ENCODE assay signal across 9 mouse cellular contexts in the genomic region with DNA sequence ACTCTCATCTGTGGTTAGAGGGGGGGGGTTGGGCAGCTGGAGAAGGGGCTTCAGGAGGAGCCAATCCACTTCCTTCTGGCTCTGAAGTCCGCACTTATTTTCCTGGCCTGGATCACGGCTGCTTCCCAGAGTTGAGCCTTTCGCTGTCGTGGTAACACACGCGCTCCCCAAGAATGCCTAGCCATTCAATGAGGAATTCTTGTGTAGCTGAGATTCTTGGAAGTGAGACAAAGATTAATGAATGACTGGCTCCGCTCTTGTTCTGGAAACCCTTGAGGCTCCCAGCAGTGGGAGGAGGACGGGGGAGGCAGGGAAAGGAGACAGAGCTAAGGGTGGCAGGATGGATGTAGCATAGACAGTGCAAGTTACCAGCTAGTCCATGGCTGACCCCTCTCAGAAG. TPM values are rescaled to one million over a fixed set of nuclear protein-coding genes. Genes with fewer than 3 reads are reported as not detected.
DNase-seq lines count a peak whose midpoint lies in the region; ATAC-seq and TF ChIP-seq lines count a peak whose summit lies in the region.
"Had no signal": no experiment of that assay in that cellular context is flagged by ENCODE, and none has a peak within 500 bp of the region (broad histone marks: within the 10 kb centered on the region; RNA-seq: fewer than 3 reads in every experiment).

No protein-coding gene starts in this region.

- no peaks in the 10 kb centered on the region for H3K36me3 ChIP-seq in heart, embryonic 12.5 days
- no peaks in the 10 kb centered on the region for H3K36me3 ChIP-seq in neural tube, embryonic 11.5 days (ENCODE audit: control insufficient read depth, insufficient read depth, low read length)
- H3K36me3 ChIP-seq in thymus, adult 2 months (ENCODE audit: control insufficient read depth, insufficient read depth, low read length) = no peaks in the 10 kb centered on the region

- TF ChIP-seq POLR2A in embryonic fibroblast, embryonic 13.5 days (IDR thresholded peaks at IDR 0.05; ENCODE audit: low read depth, low read length) = no peak
- no peak for TF ChIP-seq POLR2A in thymus, adult 2 months (IDR thresholded peaks at IDR 0.05; ENCODE audit: control insufficient read depth, extremely low read depth, insufficient read depth, low read length, poor library complexity)

- H3K27ac ChIP-seq in heart, embryonic 12.5 days (ENCODE audit: poor library complexity, severe bottlenecking) = no peak overlapping the region
- H3K27ac ChIP-seq in embryonic fibroblast, embryonic 13.5 days (ENCODE audit: insufficient read depth, low read length) = peak overlapping the region; percentile 38
- H3K27ac ChIP-seq in neural tube, embryonic 11.5 days (ENCODE audit: low read depth, low read length) = peak overlapping the region; percentile 23; the same call in 1 of the 2 replicates
- H3K27ac ChIP-seq in thymus, adult 2 months (ENCODE audit: control insufficient read depth, insufficient read depth, low read length) = no peak overlapping the region

- no peak overlapping the region for H3K4me2 ChIP-seq in heart, embryonic 12.5 days
- H3K4me2 ChIP-seq in neural tube, embryonic 11.5 days (ENCODE audit: low read depth) = no peak overlapping the region

- no peak overlapping the region for H3K9ac ChIP-seq in heart, embryonic 12.5 days
- H3K9ac ChIP-seq in neural tube, embryonic 11.5 days (ENCODE audit: low read length) = no peak overlapping the region

- intact Hi-C loops in left cerebral cortex, postnatal 25 days (cut with DNase I) = no loop called here

- no peak for TF ChIP-seq CTCF in embryonic fibroblast, embryonic 13.5 days (IDR thresholded peaks at IDR 0.05; ENCODE audit: borderline replicate concordance, insufficient read depth, low read length)
- TF ChIP-seq CTCF in thymus, adult 2 months (IDR thresholded peaks at IDR 0.05; ENCODE audit: borderline replicate concordance, control insufficient read depth, extremely low read depth, insufficient read depth, low read length, poor library complexity) = no peak

- no peaks in the 10 kb centered on the region for H3K27me3 ChIP-seq in heart, embryonic 12.5 days (replicated peaks)
- H3K27me3 ChIP-seq in neural tube, embryonic 11.5 days (ENCODE audit: control insufficient read depth, insufficient read depth, low read length) = no peaks in the 10 kb centered on the region
- H3K27me3 ChIP-seq in thymus, adult 2 months (ENCODE audit: control insufficient read depth, insufficient read depth, low read length) = no peaks in the 10 kb centered on the region

- H3K4me1 ChIP-seq in heart, embryonic 12.5 days (replicated peaks) = peaks cover 32% of the 10 kb centered on the region
- H3K4me1 ChIP-seq in embryonic fibroblast, embryonic 13.5 days (ENCODE audit: control insufficient read depth, insufficient read depth, low read length) = peaks cover 10% of the 10 kb centered on the region
- peaks cover 16% of the 10 kb centered on the region for H3K4me1 ChIP-seq in neural tube, embryonic 11.5 days (ENCODE audit: control insufficient read depth, insufficient read depth, low read length)
- H3K4me1 ChIP-seq in thymus, adult 2 months (replicated peaks; ENCODE audit: control insufficient read depth, insufficient read depth, low read length) = no peaks in the 10 kb centered on the region

- no peak for ATAC-seq in heart, embryonic 12.5 days (ENCODE audit: insufficient number of reproducible peaks, low FRiP score)
- ATAC-seq in neural tube, embryonic 11.5 days (ENCODE audit: insufficient read depth, low FRiP score, low TSS enrichment) = peak; percentile 83

- peak; percentile 91 for DNase-seq in heart, adult 11 months
- DNase-seq in kidney, adult 11 months = peak; percentile 62
- peak; percentile 61 to 78 for DNase-seq in left cerebral cortex, postnatal 25 days (ENCODE audit: low spot score in 2 of 2)
- DNase-seq in neural tube, embryonic 11.5 days (ENCODE audit: low spot score) = peak; percentile 82
- DNase-seq in thymus, adult 2 months = no peak
- DNase-seq in cerebellum, adult 11 months = no peak

- H3K9me3 ChIP-seq in heart, embryonic 12.5 days (replicated peaks) = no peaks in the 10 kb centered on the region
- H3K9me3 ChIP-seq in neural tube, embryonic 11.5 days (ENCODE audit: control insufficient read depth, low read length) = no peaks in the 10 kb centered on the region

- no peak overlapping the region for H3K4me3 ChIP-seq in heart, embryonic 12.5 days
- no peak overlapping the region for H3K4me3 ChIP-seq in embryonic fibroblast, embryonic 13.5 days (ENCODE audit: insufficient read depth, low read length)
- H3K4me3 ChIP-seq in neural tube, embryonic 11.5 days (ENCODE audit: low read depth, low read length) = no peak overlapping the region
- H3K4me3 ChIP-seq in thymus, adult 2 months (ENCODE audit: control insufficient read depth, insufficient read depth, low read length) = no peak overlapping the region

- 51% methylated on average over 8 of the region's 8 CpGs for WGBS in heart, embryonic 12.5 days
- 24% methylated on average over 8 of the region's 8 CpGs for WGBS in neural tube, embryonic 11.5 days
- 82% methylated on average over 8 of the region's 8 CpGs for WGBS in thymus, adult 2 months

RNA-seq across cellular contexts. Expression of a gene that starts 24.9 kb away (rescaled TPM):
- 4.1 and 5.3 TPM in 2 replicates for polyA plus RNA-seq in heart, embryonic 12.5 days (2016; fragmentation: Nextera tagmentation; extraction: Ambion mirVana)
- 13.7 and 19.0 TPM in 2 replicates for polyA plus RNA-seq in embryonic fibroblast, embryonic 13.5 days (2011; ENCODE audit: insufficient read length, low read depth, missing spikeins)
- total RNA-seq in left cerebral cortex, postnatal 25 days (2021) = 10 to 100 TPM; 48.9 to 54.1 TPM
- 5.3 TPM in 2 replicates for polyA plus RNA-seq in neural tube, embryonic 11.5 days (2014; fragmentation: Nextera tagmentation; extraction: Ambion mirVana)
- polyA plus RNA-seq in thymus, adult 2 months (2012; rRNA removed) = 0.46 and 0.62 TPM in 2 replicates
- total RNA-seq: neutrophil, adult 5-6 weeks had no signal

Comparison
In these comparisons a context has a peak if more than half of its experiments do, and no peak if none do; other contexts are left out.
1. DNase-seq: peak in heart, adult 11 months (single experiment), kidney, adult 11 months (single experiment), left cerebral cortex, postnatal 25 days (2 of 2) and neural tube, embryonic 11.5 days (single experiment); none in thymus, adult 2 months (single experiment) and cerebellum, adult 11 months (single experiment).
2. H3K27ac ChIP-seq: peak in embryonic fibroblast, embryonic 13.5 days (single experiment) and neural tube, embryonic 11.5 days (single experiment); none in heart, embryonic 12.5 days (single experiment) and thymus, adult 2 months (single experiment).